Mouse (Mus musculus) neural tube, embryonic 11.5 days (tissue): ENCODE results near the gene Tmem255a. TPM values are rescaled to one million over a fixed set of nuclear protein-coding genes. Genes with fewer than 3 reads are reported as not detected.
"Not testable (repeated sequence)": the region's sequence is repeated elsewhere in the genome, so short reads cannot be mapped to it uniquely, and the experiment has no call there.

ENCODE experiments used
- ATAC-seq: fragments of 200-750 bp; cut with Nextera tagmentation; 2 replicates; pipeline ENCODE4 v1.8.0; 2017; ENCODE audit warnings: moderate number of reproducible peaks, mild to moderate bottlenecking, moderate TSS enrichment, moderate library complexity; ENCODE audit not compliant: insufficient read depth, low FRiP score, low TSS enrichment
- DNase-seq: peaks from one replicate; pipeline ENCODE4 v3.0.0-alpha.2; 2015; ENCODE audit warnings: low spot score
- H3K27ac ChIP-seq: fragments of 300-500 bp; sonication (generic); 2 replicates; pipeline ENCODE4 v1.5.1; 2014; ENCODE audit warnings: low read depth, mild to moderate bottlenecking, low read length
- H3K27me3 ChIP-seq: fragments of 300-500 bp; sonication (generic); 2 replicates; pipeline ENCODE4 v1.6.1; 2014; ENCODE audit warnings: mild to moderate bottlenecking, low read length, mixed read lengths; ENCODE audit not compliant: control insufficient read depth, insufficient read depth
- H3K36me3 ChIP-seq: fragments of 300-500 bp; sonication (generic); 2 replicates; pipeline ENCODE4 v1.6.1; 2014; ENCODE audit warnings: mild to moderate bottlenecking, low read length, moderate library complexity, mixed read lengths; ENCODE audit not compliant: control insufficient read depth, insufficient read depth
- H3K4me1 ChIP-seq: fragments of 300-500 bp; sonication (generic); 2 replicates; pipeline ENCODE4 v1.6.1; 2014; ENCODE audit warnings: low read length, mixed read lengths; ENCODE audit not compliant: control insufficient read depth, insufficient read depth
- H3K4me2 ChIP-seq: fragments of 300-500 bp; sonication (generic); 2 replicates; pipeline ENCODE4 v1.6.1; 2014; ENCODE audit warnings: low read depth, mild to moderate bottlenecking, moderate library complexity
- H3K4me3 ChIP-seq: fragments of 300-500 bp; sonication (generic); 2 replicates; pipeline ENCODE4 v1.5.1; 2014; ENCODE audit warnings: low read depth, low read length
- H3K9ac ChIP-seq: fragments of 300-500 bp; sonication (generic); 2 replicates; pipeline ENCODE4 v1.6.1; 2014; ENCODE audit warnings: mild to moderate bottlenecking, low read length
- H3K9me3 ChIP-seq: fragments of 300-500 bp; sonication (generic); 2 replicates; pipeline ENCODE4 v1.6.1; 2016; ENCODE audit warnings: low read length; ENCODE audit not compliant: control insufficient read depth
- WGBS: fragments of 180-500 bp; shearing (Covaris S2); extraction: QIAGEN DNeasy Blood & Tissue Kit; methylation state at CpG from one replicate; pipeline ENCODE4 v1.1.7; 2014; 5-methylcytosine and 5-hydroxymethylcytosine counted together
- polyA plus RNA-seq: library from polyadenylated mRNA; unstranded; fragments of >200 nt; fragmentation: Nextera tagmentation; extraction: Ambion mirVana; gene quantifications from 2 replicates; pipeline ENCODE4 v1.2.1, GENCODE M21; 2014

Gene Tmem255a
- polyA plus RNA-seq, 1 experiment from 2014 or later: 28.1 TPM

GRCm38 (mm10) chrX:38181608-38182258, 70.5 kb downstream of the Tmem255a start:
- DNase-seq (peak; percentile 63), ATAC-seq (peak; percentile 33; the same call in 1 of the 2 replicates)
- H3K4me2 ChIP-seq: peak overlapping the region; percentile 58; the same call in 1 of the 2 replicates
- WGBS: 25% methylated on average over 8 of the region's 15 CpGs
- H3K4me3 ChIP-seq: peak overlapping the region; percentile 31; the same call in 1 of the 2 replicates
- no peak overlapping the region for H3K27ac ChIP-seq
- H3K27me3 ChIP-seq: no peaks in the 10 kb centered on the region
- H3K9ac ChIP-seq: no peak overlapping the region
- H3K9me3 ChIP-seq: no peaks in the 10 kb centered on the region
- H3K4me1 ChIP-seq: no peaks in the 10 kb centered on the region
- no peaks in the 10 kb centered on the region for H3K36me3 ChIP-seq

GRCm38 (mm10) chrX:38180656-38181607, 71.3 kb downstream of the Tmem255a start:
- Histone ChIP-seq H3K27me3 (no peaks in the 10 kb centered on the region), H3K9me3 (no peaks in the 10 kb centered on the region), H3K4me3 (peak overlapping the region; percentile 31), H3K9ac (peak overlapping the region; percentile 29; the same call in 1 of the 2 replicates), H3K27ac (no peak overlapping the region), H3K36me3 (no peaks in the 10 kb centered on the region), H3K4me2 (peak overlapping the region; percentile 58), H3K4me1 (no peaks in the 10 kb centered on the region)
- peak; percentile 69 for ATAC-seq
- WGBS: 27% methylated on average over 37 of the region's 38 CpGs
- DNase-seq: peak; percentile 45

DNA sequence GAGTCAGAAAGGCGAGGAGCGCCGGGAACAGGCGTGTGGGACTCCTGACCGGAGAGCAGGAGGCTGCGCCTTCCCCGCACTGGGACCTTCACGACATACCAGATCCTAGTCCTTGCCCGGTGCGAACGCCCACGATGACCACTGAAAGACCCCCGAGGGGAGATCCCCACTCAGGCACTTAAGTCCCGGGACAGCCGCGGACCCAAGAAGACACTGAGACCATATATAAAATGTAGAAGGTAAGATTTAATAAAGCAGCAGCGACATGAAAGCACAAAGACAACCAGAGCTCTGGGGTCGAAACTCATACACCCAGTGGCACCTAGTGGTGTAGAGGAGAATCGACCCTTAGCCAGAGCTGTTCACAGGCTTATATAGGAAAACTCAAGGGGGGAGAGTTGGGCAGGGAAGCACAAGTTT, 72.3 kb downstream of the Tmem255a start:
- not testable (repeated sequence) for H3K4me1 ChIP-seq, H3K9ac ChIP-seq, H3K27me3 ChIP-seq, H3K9me3 ChIP-seq, H3K36me3 ChIP-seq, H3K27ac ChIP-seq
- peak; percentile 76 for ATAC-seq
- H3K4me2 ChIP-seq: peak overlapping the region; percentile 20; the same call in 1 of the 2 replicates
- WGBS: 35% methylated on average over 19 of the region's 19 CpGs
- peak overlapping the region; percentile 23 for H3K4me3 ChIP-seq
- DNase-seq: peak; percentile 48

GRCm38 (mm10) chrX:38166592-38166991, 85.6 kb downstream of the Tmem255a start:
- ATAC-seq: no peak
- H3K4me1 ChIP-seq: no peaks in the 10 kb centered on the region
- H3K27me3 ChIP-seq: no peaks in the 10 kb centered on the region
- H3K27ac ChIP-seq: no peak overlapping the region
- 78% methylated on average over 4 of the region's 4 CpGs for WGBS
- no peak overlapping the region for H3K4me3 ChIP-seq
- H3K9ac ChIP-seq: no peak overlapping the region
- H3K36me3 ChIP-seq: no peaks in the 10 kb centered on the region
- H3K9me3 ChIP-seq: no peaks in the 10 kb centered on the region
- no peak overlapping the region for H3K4me2 ChIP-seq
- DNase-seq: no peak

- DNase-seq: no peak
- Histone ChIP-seq H3K27me3 (no peaks in the 10 kb centered on the region), H3K4me2 (no peak overlapping the region), H3K9ac (no peak overlapping the region), H3K4me3 (no peak overlapping the region), H3K36me3 (no peaks in the 10 kb centered on the region), H3K9me3 (no peaks in the 10 kb centered on the region), H3K4me1 (no peaks in the 10 kb centered on the region), H3K27ac (no peak overlapping the region)
- WGBS: 80% methylated on average over 9 of the region's 9 CpGs
- ATAC-seq: no peak
Observed at GRCm38 (mm10) chrX:38166064-38166463, 86.2 kb downstream of the Tmem255a start.

- DNase-seq (no peak), ATAC-seq (no peak)
- Histone ChIP-seq H3K9ac (no peak overlapping the region), H3K27me3 (no peaks in the 10 kb centered on the region), H3K4me3 (no peak overlapping the region), H3K36me3 (no peaks in the 10 kb centered on the region), H3K4me2 (no peak overlapping the region), H3K9me3 (no peaks in the 10 kb centered on the region), H3K4me1 (no peaks in the 10 kb centered on the region), H3K27ac (no peak overlapping the region)
- 92% methylated on average over 3 of the region's 3 CpGs for WGBS
Observed at GRCm38 (mm10) chrX:38165315-38165714, 86.9 kb downstream of the Tmem255a start.

DNA sequence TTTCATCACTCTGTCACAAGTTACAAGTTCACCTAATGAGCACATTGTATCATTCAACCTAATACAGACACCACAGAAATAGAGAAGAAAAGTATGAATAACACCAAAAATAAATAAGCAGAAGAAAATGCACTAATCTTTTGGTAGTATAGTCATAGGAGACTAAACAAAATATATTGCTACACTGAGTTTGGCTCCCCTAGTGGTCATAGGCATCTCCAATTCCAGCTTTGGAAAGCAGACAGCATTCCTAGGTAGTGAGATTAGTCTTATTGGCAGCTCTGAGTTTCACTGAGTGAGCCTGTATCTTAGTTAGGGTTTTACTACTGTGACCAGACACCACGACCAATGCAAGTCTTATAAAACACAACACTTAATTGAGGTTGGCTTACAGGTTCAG, 93.1 kb downstream of the Tmem255a start:
- Histone ChIP-seq H3K4me1 (no peaks in the 10 kb centered on the region), H3K9me3 (no peaks in the 10 kb centered on the region), H3K4me2 (no peak overlapping the region), H3K27me3 (no peaks in the 10 kb centered on the region), H3K27ac (no peak overlapping the region), H3K9ac (no peak overlapping the region), H3K36me3 (no peaks in the 10 kb centered on the region), H3K4me3 (no peak overlapping the region)
- ATAC-seq (no peak), DNase-seq (no peak)
- WGBS: 53% methylated on average over 1 of the region's 1 CpGs
